Mouse (Mus musculus) neural tube, embryonic 11.5 days (tissue): ENCODE measurements around the gene Cks2. TPM values are rescaled to one million over a fixed set of nuclear protein-coding genes. Genes with fewer than 3 reads are reported as not detected.
"Not testable (repeated sequence)": the region's sequence is repeated elsewhere in the genome, so short reads cannot be mapped to it uniquely, and the experiment has no call there.

Source experiments
- ATAC-seq: fragments of 200-750 bp; cut with Nextera tagmentation; 2 replicates; pipeline ENCODE4 v1.8.0; 2017; ENCODE audit warnings: moderate number of reproducible peaks, mild to moderate bottlenecking, moderate TSS enrichment, moderate library complexity; ENCODE audit not compliant: insufficient read depth, low FRiP score, low TSS enrichment
- DNase-seq: peaks from one replicate; pipeline ENCODE4 v3.0.0-alpha.2; 2015; ENCODE audit warnings: low spot score
- H3K27ac ChIP-seq: fragments of 300-500 bp; sonication (generic); 2 replicates; pipeline ENCODE4 v1.5.1; 2014; ENCODE audit warnings: low read depth, mild to moderate bottlenecking, low read length
- H3K27me3 ChIP-seq: fragments of 300-500 bp; sonication (generic); 2 replicates; pipeline ENCODE4 v1.6.1; 2014; ENCODE audit warnings: mild to moderate bottlenecking, low read length, mixed read lengths; ENCODE audit not compliant: control insufficient read depth, insufficient read depth
- H3K36me3 ChIP-seq: fragments of 300-500 bp; sonication (generic); 2 replicates; pipeline ENCODE4 v1.6.1; 2014; ENCODE audit warnings: mild to moderate bottlenecking, low read length, moderate library complexity, mixed read lengths; ENCODE audit not compliant: control insufficient read depth, insufficient read depth
- H3K4me1 ChIP-seq: fragments of 300-500 bp; sonication (generic); 2 replicates; pipeline ENCODE4 v1.6.1; 2014; ENCODE audit warnings: low read length, mixed read lengths; ENCODE audit not compliant: control insufficient read depth, insufficient read depth
- H3K4me2 ChIP-seq: fragments of 300-500 bp; sonication (generic); 2 replicates; pipeline ENCODE4 v1.6.1; 2014; ENCODE audit warnings: low read depth, mild to moderate bottlenecking, moderate library complexity
- H3K4me3 ChIP-seq: fragments of 300-500 bp; sonication (generic); 2 replicates; pipeline ENCODE4 v1.5.1; 2014; ENCODE audit warnings: low read depth, low read length
- H3K9ac ChIP-seq: fragments of 300-500 bp; sonication (generic); 2 replicates; pipeline ENCODE4 v1.6.1; 2014; ENCODE audit warnings: mild to moderate bottlenecking, low read length
- H3K9me3 ChIP-seq: fragments of 300-500 bp; sonication (generic); 2 replicates; pipeline ENCODE4 v1.6.1; 2016; ENCODE audit warnings: low read length; ENCODE audit not compliant: control insufficient read depth
- WGBS: fragments of 180-500 bp; shearing (Covaris S2); extraction: QIAGEN DNeasy Blood & Tissue Kit; methylation state at CpG from one replicate; pipeline ENCODE4 v1.1.7; 2014; 5-methylcytosine and 5-hydroxymethylcytosine counted together
- polyA plus RNA-seq: library from polyadenylated mRNA; unstranded; fragments of >200 nt; fragmentation: Nextera tagmentation; extraction: Ambion mirVana; gene quantifications from 2 replicates; pipeline ENCODE4 v1.2.1, GENCODE M21; 2014

Cks2 gene
- polyA plus RNA-seq, 1 experiment from 2014 or later: 323 TPM

- WGBS: 94% methylated on average over 13 of the region's 13 CpGs
Observed at GRCm38 (mm10) chr13:51656516-51657235, 11.6 kb downstream of the Cks2 start.

GRCm38 (mm10) chr13:51658094-51658493 is 13.1 kb downstream of the Cks2 start:
- DNase-seq: no peak
- Histone ChIP-seq H3K27me3 (no peaks in the 10 kb centered on the region), H3K9me3 (no peaks in the 10 kb centered on the region), H3K9ac (no peak overlapping the region), H3K4me1 (no peaks in the 10 kb centered on the region), H3K27ac (no peak overlapping the region), H3K4me2 (no peak overlapping the region), H3K36me3 (peaks cover 21% of the 10 kb centered on the region), H3K4me3 (no peak overlapping the region)
- no peak for ATAC-seq
- WGBS: 93% methylated on average over 3 of the region's 3 CpGs

More at GRCm38 (mm10) chr13:51656516-51657235, 11.6 kb downstream of the Cks2 start:
- H3K27ac ChIP-seq: no peak overlapping the region
- no peak overlapping the region for H3K4me3 ChIP-seq
- peaks cover 19% of the 10 kb centered on the region for H3K36me3 ChIP-seq
- no peak overlapping the region for H3K9ac ChIP-seq
- H3K9me3 ChIP-seq: no peaks in the 10 kb centered on the region
- H3K27me3 ChIP-seq: no peaks in the 10 kb centered on the region
- H3K4me1 ChIP-seq: no peaks in the 10 kb centered on the region
- DNase-seq: no peak
- no peak for ATAC-seq
- H3K4me2 ChIP-seq: no peak overlapping the region

GRCm38 (mm10) chr13:51659573-51659972 is 14.5 kb downstream of the Cks2 start:
- H3K9me3 ChIP-seq: no peaks in the 10 kb centered on the region
- H3K9ac ChIP-seq: no peak overlapping the region
- 96% methylated on average over 7 of the region's 7 CpGs for WGBS
- ATAC-seq: no peak
- DNase-seq: no peak
- H3K36me3 ChIP-seq: peaks cover 18% of the 10 kb centered on the region
- H3K4me3 ChIP-seq: no peak overlapping the region
- no peak overlapping the region for H3K27ac ChIP-seq
- H3K4me1 ChIP-seq: no peaks in the 10 kb centered on the region
- H3K27me3 ChIP-seq: no peaks in the 10 kb centered on the region
- H3K4me2 ChIP-seq: no peak overlapping the region

GRCm38 (mm10) chr13:51663561-51663960 is 18.5 kb downstream of the Cks2 start:
- WGBS: 86% methylated on average over 2 of the region's 2 CpGs
- H3K4me1 ChIP-seq: no peaks in the 10 kb centered on the region
- H3K27me3 ChIP-seq: no peaks in the 10 kb centered on the region
- no peak for DNase-seq
- no peak overlapping the region for H3K4me2 ChIP-seq
- H3K9ac ChIP-seq: no peak overlapping the region
- no peak for ATAC-seq
- no peak overlapping the region for H3K27ac ChIP-seq
- H3K9me3 ChIP-seq: no peaks in the 10 kb centered on the region
- H3K36me3 ChIP-seq: peaks cover 13% of the 10 kb centered on the region; the same call in 1 of the 2 replicates
- H3K4me3 ChIP-seq: no peak overlapping the region

GRCm38 (mm10) chr13:51668195-51668594 is 23.2 kb downstream of the Cks2 start:
- H3K9ac ChIP-seq, H3K4me2 ChIP-seq, H3K4me3 ChIP-seq, H3K27ac ChIP-seq, H3K4me1 ChIP-seq, DNase-seq, H3K27me3 ChIP-seq, ATAC-seq, H3K9me3 ChIP-seq: not testable (repeated sequence)
- peaks cover 14% of the 10 kb centered on the region for H3K36me3 ChIP-seq
- WGBS: 92% methylated on average over 12 of the region's 12 CpGs

GRCm38 (mm10) chr13:51676641-51677040 is 31.6 kb downstream of the Cks2 start:
- Histone ChIP-seq H3K27ac (no peak overlapping the region), H3K36me3 (peaks cover 23% of the 10 kb centered on the region), H3K4me2 (no peak overlapping the region), H3K27me3 (no peaks in the 10 kb centered on the region), H3K9me3 (no peaks in the 10 kb centered on the region), H3K4me3 (no peak overlapping the region), H3K9ac (no peak overlapping the region), H3K4me1 (no peaks in the 10 kb centered on the region)
- DNase-seq (no peak), ATAC-seq (no peak)
- WGBS: 89% methylated on average over 4 of the region's 4 CpGs

GRCm38 (mm10) chr13:51677041-51677440 is 32.0 kb downstream of the Cks2 start:
- Histone ChIP-seq H3K4me3 (no peak overlapping the region), H3K27ac (no peak overlapping the region), H3K36me3 (peaks cover 26% of the 10 kb centered on the region), H3K9me3 (no peaks in the 10 kb centered on the region), H3K4me2 (no peak overlapping the region), H3K27me3 (no peaks in the 10 kb centered on the region), H3K4me1 (no peaks in the 10 kb centered on the region), H3K9ac (no peak overlapping the region)
- ATAC-seq (no peak), DNase-seq (no peak)
- 95% methylated on average over 12 of the region's 12 CpGs for WGBS

GRCm38 (mm10) chr13:51677630-51678185 is 32.7 kb downstream of the Cks2 start:
- H3K4me2 ChIP-seq: no peak overlapping the region
- ATAC-seq: no peak
- peaks cover 30% of the 10 kb centered on the region for H3K36me3 ChIP-seq
- H3K4me1 ChIP-seq: no peaks in the 10 kb centered on the region
- no peak overlapping the region for H3K4me3 ChIP-seq
- H3K27me3 ChIP-seq: no peaks in the 10 kb centered on the region
- no peak overlapping the region for H3K9ac ChIP-seq
- no peak overlapping the region for H3K27ac ChIP-seq
- WGBS: 93% methylated on average over 7 of the region's 7 CpGs
- DNase-seq: no peak
- no peaks in the 10 kb centered on the region for H3K9me3 ChIP-seq

- Histone ChIP-seq H3K4me1 (no peaks in the 10 kb centered on the region), H3K27me3 (no peaks in the 10 kb centered on the region), H3K9me3 (no peaks in the 10 kb centered on the region), H3K27ac (no peak overlapping the region), H3K36me3 (peaks cover 34% of the 10 kb centered on the region), H3K9ac (no peak overlapping the region), H3K4me2 (no peak overlapping the region), H3K4me3 (no peak overlapping the region)
- DNase-seq (no peak), ATAC-seq (no peak)
- WGBS: 96% methylated on average over 6 of the region's 6 CpGs
Observed at GRCm38 (mm10) chr13:51678687-51679086, 33.7 kb downstream of the Cks2 start.
